Mouse (Mus musculus) hematopoietic stem cell, adult 5-6 weeks (primary cell): ENCODE results near the gene Mast1. TPM values are rescaled to one million over a fixed set of nuclear protein-coding genes. Genes with fewer than 3 reads are reported as not detected.
"Not testable (repeated sequence)": the region's sequence is repeated elsewhere in the genome, so short reads cannot be mapped to it uniquely, and the experiment has no call there.

Experiments
- ATAC-seq, 2 experiments: fragments of 125-278 bp in 1 of 2; replicated peaks in 1 of 2; 2 replicates each; pipeline ENCODE4 v1.8.0; 2016 to 2017; ENCODE audit warnings: inconsistent platforms in 2 of 2, mild to moderate bottlenecking in 2 of 2, moderate number of reproducible peaks in 2 of 2, low read depth in 1 of 2, moderate TSS enrichment in 1 of 2; ENCODE audit not compliant: low FRiP score in 2 of 2, poor library complexity in 2 of 2, severe bottlenecking in 2 of 2, insufficient read depth in 1 of 2, low TSS enrichment in 1 of 2
- total RNA-seq: library from RNA; stranded (forward); fragments of 172-1452, 232-1000 nt; gene quantifications from 2 replicates; pipeline ENCODE4 v1.2.3, GENCODE M21; 2017

The Mast1 gene
- total RNA-seq, 1 experiment from 2014 or later, result 0.10 TPM

GRCm38 (mm10) chr8:84921596-84921995 lies 15.6 kb downstream of the Mast1 start:
- ATAC-seq, result no peak

GRCm38 (mm10) chr8:84918646-84919045 lies 18.5 kb downstream of the Mast1 start:
- no peak for ATAC-seq

GRCm38 (mm10) chr8:84917781-84918180 lies 19.4 kb downstream of the Mast1 start:
- ATAC-seq, result no peak

- no peak for ATAC-seq
Measured at GRCm38 (mm10) chr8:84915269-84915668, 21.9 kb downstream of the Mast1 start.

- peak in 1 of 2 experiments; percentile 26; a peak in 1 of 4 replicates for ATAC-seq
Measured at GRCm38 (mm10) chr8:84913960-84914359, 23.2 kb downstream of the Mast1 start.

GRCm38 (mm10) chr8:84913502-84913900 lies 23.7 kb downstream of the Mast1 start:
- no peak for ATAC-seq

GRCm38 (mm10) chr8:84912895-84913501 lies 24.2 kb downstream of the Mast1 start:
- ATAC-seq, result peak; percentile 37 to 41; a peak in 3 of 4 replicates

- ATAC-seq, result no peak
Measured at GRCm38 (mm10) chr8:84912391-84912790, 24.8 kb downstream of the Mast1 start.

GRCm38 (mm10) chr8:84911854-84912253 lies 25.3 kb downstream of the Mast1 start:
- ATAC-seq, result no peak

- no peak for ATAC-seq
Measured at GRCm38 (mm10) chr8:84910551-84910950, 26.6 kb downstream of the Mast1 start.

GRCm38 (mm10) chr8:84909949-84910348 lies 27.2 kb downstream of the Mast1 start:
- no peak for ATAC-seq

GRCm38 (mm10) chr8:84909162-84909767 lies 27.9 kb downstream of the Mast1 start:
- ATAC-seq, result no peak

- ATAC-seq, result peak; percentile 92 to 93
Measured at GRCm38 (mm10) chr8:84908421-84909161, 28.6 kb downstream of the Mast1 start, which contains the start of gene Dnase2a. Gene Dnase2a (plus strand): TSS chr8:84908560.

- ATAC-seq, result not testable (repeated sequence)
Measured at GRCm38 (mm10) chr8:84907979-84908378, 29.2 kb downstream of the Mast1 start.

GRCm38 (mm10) chr8:84907493-84907892 lies 29.7 kb downstream of the Mast1 start:
- no peak for ATAC-seq

- ATAC-seq, result no peak
Measured at GRCm38 (mm10) chr8:84907037-84907436, 30.1 kb downstream of the Mast1 start.

- no peak for ATAC-seq
Measured at GRCm38 (mm10) chr8:84904351-84904750, 32.8 kb downstream of the Mast1 start.

- ATAC-seq, result peak; percentile 86 to 89
Measured at GRCm38 (mm10) chr8:84902920-84903661, 34.1 kb downstream of the Mast1 start.
